Mouse (Mus musculus): ENCODE results near the gene Iqcj. TPM values are rescaled to one million over a fixed set of nuclear protein-coding genes. Genes with fewer than 3 reads are reported as not detected.

Iqcj gene
- polyA plus RNA-seq, 1 experiment from 2014 or later = not detected

GRCm38 (mm10) chr3:67960133-67960532 lies 68.1 kb downstream of the Iqcj start:
- Histone ChIP-seq H3K9me3 (no peaks in the 10 kb centered on the region), H3K9ac (no peak overlapping the region), H3K27me3 (replicated peaks) (no peaks in the 10 kb centered on the region), H3K4me2 (no peak overlapping the region), H3K36me3 (no peaks in the 10 kb centered on the region), H3K4me3 (no peak overlapping the region), H3K4me1 (no peaks in the 10 kb centered on the region), H3K27ac (replicated peaks) (no peak overlapping the region)
- ATAC-seq (ENCODE audit: extremely low read depth, insufficient number of reproducible peaks, low FRiP score, low TSS enrichment) = no peak
- 38% methylated on average over 3 of the region's 3 CpGs for WGBS

- Histone ChIP-seq H3K4me2 (no peak overlapping the region), H3K36me3 (no peaks in the 10 kb centered on the region), H3K9me3 (no peaks in the 10 kb centered on the region), H3K9ac (no peak overlapping the region), H3K27ac (replicated peaks) (no peak overlapping the region), H3K4me3 (no peak overlapping the region), H3K4me1 (no peaks in the 10 kb centered on the region), H3K27me3 (replicated peaks) (no peaks in the 10 kb centered on the region)
- ATAC-seq (ENCODE audit: extremely low read depth, insufficient number of reproducible peaks, low FRiP score, low TSS enrichment) = no peak
These were observed 68.7 kb downstream of the Iqcj start for GRCm38 (mm10) chr3:67960727-67961126.

GRCm38 (mm10) chr3:67961934-67962639 lies 70.1 kb downstream of the Iqcj start:
- Histone ChIP-seq H3K27me3 (replicated peaks) (no peaks in the 10 kb centered on the region), H3K36me3 (no peaks in the 10 kb centered on the region), H3K4me2 (no peak overlapping the region), H3K27ac (replicated peaks) (no peak overlapping the region), H3K4me1 (no peaks in the 10 kb centered on the region), H3K9me3 (no peaks in the 10 kb centered on the region), H3K4me3 (no peak overlapping the region), H3K9ac (no peak overlapping the region)
- ATAC-seq (ENCODE audit: extremely low read depth, insufficient number of reproducible peaks, low FRiP score, low TSS enrichment) = no peak
- 71% methylated on average over 6 of the region's 6 CpGs for WGBS

GRCm38 (mm10) chr3:67974340-67974998 lies 82.4 kb downstream of the Iqcj start:
- no peak overlapping the region for H3K4me2 ChIP-seq
- no peak for ATAC-seq (ENCODE audit: extremely low read depth, insufficient number of reproducible peaks, low FRiP score, low TSS enrichment)
- H3K4me1 ChIP-seq = no peaks in the 10 kb centered on the region
- 69% methylated on average over 2 of the region's 2 CpGs for WGBS
- no peak overlapping the region for H3K4me3 ChIP-seq
- no peaks in the 10 kb centered on the region for H3K27me3 ChIP-seq (replicated peaks)
- H3K27ac ChIP-seq (replicated peaks) = no peak overlapping the region
- no peak overlapping the region for H3K9ac ChIP-seq
- no peaks in the 10 kb centered on the region for H3K36me3 ChIP-seq
- H3K9me3 ChIP-seq = peaks cover 7% of the 10 kb centered on the region; the same call in 1 of the 2 replicates

GRCm38 (mm10) chr3:67980006-67980405 lies 88.0 kb downstream of the Iqcj start:
- Histone ChIP-seq H3K4me2 (no peak overlapping the region), H3K4me3 (no peak overlapping the region), H3K4me1 (peaks cover 6% of the 10 kb centered on the region; the same call in 1 of the 2 replicates), H3K36me3 (no peaks in the 10 kb centered on the region), H3K27me3 (replicated peaks) (no peaks in the 10 kb centered on the region), H3K27ac (replicated peaks) (no peak overlapping the region), H3K9me3 (no peaks in the 10 kb centered on the region), H3K9ac (no peak overlapping the region)
- ATAC-seq (ENCODE audit: extremely low read depth, insufficient number of reproducible peaks, low FRiP score, low TSS enrichment) = no peak
- 59% methylated on average over 1 of the region's 1 CpGs for WGBS

- no peaks in the 10 kb centered on the region for H3K27me3 ChIP-seq (replicated peaks)
- peak overlapping the region; percentile 30 for H3K4me2 ChIP-seq
- H3K27ac ChIP-seq (replicated peaks) = no peak overlapping the region
- H3K9me3 ChIP-seq = no peaks in the 10 kb centered on the region
- no peak for ATAC-seq (ENCODE audit: extremely low read depth, insufficient number of reproducible peaks, low FRiP score, low TSS enrichment)
- H3K9ac ChIP-seq = no peak overlapping the region
- H3K4me3 ChIP-seq = no peak overlapping the region
- H3K4me1 ChIP-seq = peaks cover 6% of the 10 kb centered on the region; the same call in 1 of the 2 replicates
- WGBS = 24% methylated on average over 12 of the region's 12 CpGs
- no peaks in the 10 kb centered on the region for H3K36me3 ChIP-seq
These were observed 91.3 kb downstream of the Iqcj start for GRCm38 (mm10) chr3:67983329-67983728.

GRCm38 (mm10) chr3:68002415-68002814 lies 110.4 kb downstream of the Iqcj start:
- no peak overlapping the region for H3K9ac ChIP-seq
- no peaks in the 10 kb centered on the region for H3K9me3 ChIP-seq
- ATAC-seq (ENCODE audit: extremely low read depth, insufficient number of reproducible peaks, low FRiP score, low TSS enrichment) = no peak
- H3K4me3 ChIP-seq = no peak overlapping the region
- no peaks in the 10 kb centered on the region for H3K4me1 ChIP-seq
- H3K4me2 ChIP-seq = no peak overlapping the region
- H3K27me3 ChIP-seq (replicated peaks) = no peaks in the 10 kb centered on the region
- 78% methylated on average over 4 of the region's 4 CpGs for WGBS
- no peak overlapping the region for H3K27ac ChIP-seq (replicated peaks)
- H3K36me3 ChIP-seq = no peaks in the 10 kb centered on the region

GRCm38 (mm10) chr3:68012342-68012741 lies 120.3 kb downstream of the Iqcj start:
- no peak for ATAC-seq (ENCODE audit: extremely low read depth, insufficient number of reproducible peaks, low FRiP score, low TSS enrichment)
- Histone ChIP-seq H3K27ac (replicated peaks) (no peak overlapping the region), H3K9me3 (no peaks in the 10 kb centered on the region), H3K4me3 (no peak overlapping the region), H3K4me1 (no peaks in the 10 kb centered on the region), H3K4me2 (no peak overlapping the region), H3K36me3 (no peaks in the 10 kb centered on the region), H3K9ac (no peak overlapping the region), H3K27me3 (replicated peaks) (no peaks in the 10 kb centered on the region)

GRCm38 (mm10) chr3:68015786-68016185 lies 123.8 kb downstream of the Iqcj start:
- H3K36me3 ChIP-seq = no peaks in the 10 kb centered on the region
- no peak overlapping the region for H3K27ac ChIP-seq (replicated peaks)
- H3K4me1 ChIP-seq = no peaks in the 10 kb centered on the region
- no peak overlapping the region for H3K9ac ChIP-seq
- WGBS = 48% methylated on average over 1 of the region's 1 CpGs
- no peak overlapping the region for H3K4me3 ChIP-seq
- ATAC-seq (ENCODE audit: extremely low read depth, insufficient number of reproducible peaks, low FRiP score, low TSS enrichment) = no peak
- H3K27me3 ChIP-seq (replicated peaks) = no peaks in the 10 kb centered on the region
- H3K9me3 ChIP-seq = no peaks in the 10 kb centered on the region
- no peak overlapping the region for H3K4me2 ChIP-seq

GRCm38 (mm10) chr3:68019401-68019800 lies 127.4 kb downstream of the Iqcj start:
- ATAC-seq (ENCODE audit: extremely low read depth, insufficient number of reproducible peaks, low FRiP score, low TSS enrichment) = no peak
- no peak overlapping the region for H3K9ac ChIP-seq
- H3K9me3 ChIP-seq = no peaks in the 10 kb centered on the region
- H3K27me3 ChIP-seq (replicated peaks) = no peaks in the 10 kb centered on the region
- H3K4me2 ChIP-seq = no peak overlapping the region
- no peak overlapping the region for H3K4me3 ChIP-seq
- no peak overlapping the region for H3K27ac ChIP-seq (replicated peaks)
- no peaks in the 10 kb centered on the region for H3K36me3 ChIP-seq
- H3K4me1 ChIP-seq = no peaks in the 10 kb centered on the region
- 59% methylated on average over 4 of the region's 4 CpGs for WGBS

GRCm38 (mm10) chr3:68036097-68036496 lies 144.1 kb downstream of the Iqcj start:
- no peak overlapping the region for H3K27ac ChIP-seq (replicated peaks)
- H3K27me3 ChIP-seq (replicated peaks) = no peaks in the 10 kb centered on the region
- H3K9me3 ChIP-seq = no peaks in the 10 kb centered on the region
- 59% methylated on average over 3 of the region's 3 CpGs for WGBS
- no peaks in the 10 kb centered on the region for H3K4me1 ChIP-seq
- H3K4me2 ChIP-seq = no peak overlapping the region
- no peak for ATAC-seq (ENCODE audit: extremely low read depth, insufficient number of reproducible peaks, low FRiP score, low TSS enrichment)
- H3K36me3 ChIP-seq = no peaks in the 10 kb centered on the region
- no peak overlapping the region for H3K9ac ChIP-seq
- no peak overlapping the region for H3K4me3 ChIP-seq

GRCm38 (mm10) chr3:68042951-68043350 lies 150.9 kb downstream of the Iqcj start:
- no peak for ATAC-seq (ENCODE audit: extremely low read depth, insufficient number of reproducible peaks, low FRiP score, low TSS enrichment)
- 77% methylated on average over 2 of the region's 2 CpGs for whole genome bisulfite sequencing
- no peaks in the 10 kb centered on the region for H3K36me3 ChIP-seq
- H3K27ac ChIP-seq (replicated peaks) = no peak overlapping the region
- no peaks in the 10 kb centered on the region for H3K9me3 ChIP-seq
- H3K4me2 ChIP-seq = no peak overlapping the region
- no peak overlapping the region for H3K4me3 ChIP-seq
- H3K4me1 ChIP-seq = no peaks in the 10 kb centered on the region
- peaks cover 9% of the 10 kb centered on the region; the same call in 1 of the 2 replicates for H3K27me3 ChIP-seq (replicated peaks)
- no peak overlapping the region for H3K9ac ChIP-seq

Data from heart, embryonic 13.5 days (tissue).